Mouse (Mus musculus) T-cell, adult 2 months (primary cell): ENCODE data around the gene Stra6l.

ENCODE experiments used
- DNase-seq: peaks from one replicate; pipeline ENCODE4 v3.0.0; 2022; ENCODE audit warnings: low spot score

The Stra6l gene

DNA sequence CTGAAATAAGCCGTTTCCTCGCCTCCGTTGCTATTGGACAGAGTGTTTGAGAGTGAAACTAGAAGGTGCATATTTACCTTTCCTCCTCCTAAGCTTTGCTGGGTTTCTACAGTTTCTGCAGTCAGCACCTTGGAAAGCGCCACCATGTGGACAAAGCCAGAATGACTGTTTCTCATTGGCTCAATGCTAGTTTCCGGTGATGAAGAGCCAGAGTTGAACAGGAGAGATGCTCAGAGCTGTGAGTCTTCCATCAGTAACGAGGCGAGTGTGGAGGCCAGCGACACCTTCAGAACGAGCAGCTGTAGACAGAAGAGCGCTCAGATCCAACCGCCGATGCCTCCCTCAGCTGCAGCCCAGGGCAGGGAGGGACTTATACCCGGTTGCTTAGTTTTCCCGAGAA, 4.1 kb upstream of the Stra6l start:
- peak; percentile 14 for DNase-seq

DNA sequence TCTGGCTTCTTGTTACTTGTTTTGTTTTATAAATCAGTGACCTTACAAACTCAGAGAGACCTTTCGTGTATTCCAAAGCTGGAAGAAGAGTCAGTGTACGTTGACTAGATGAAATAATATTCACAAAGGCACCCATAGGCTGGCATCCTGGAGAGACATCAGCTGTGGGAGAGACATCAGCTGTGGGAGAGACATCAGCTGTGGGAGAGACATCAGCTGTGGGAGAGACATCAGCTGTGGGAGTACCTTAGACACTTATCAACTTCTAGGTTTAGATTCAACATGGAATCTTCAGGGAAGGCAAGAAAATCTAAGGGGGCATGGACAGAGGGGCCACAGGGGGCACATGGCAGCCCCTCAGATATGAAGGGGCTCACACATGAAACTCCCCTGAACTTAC, 2.2 kb upstream of the Stra6l start:
- DNase-seq, result no peak

DNA sequence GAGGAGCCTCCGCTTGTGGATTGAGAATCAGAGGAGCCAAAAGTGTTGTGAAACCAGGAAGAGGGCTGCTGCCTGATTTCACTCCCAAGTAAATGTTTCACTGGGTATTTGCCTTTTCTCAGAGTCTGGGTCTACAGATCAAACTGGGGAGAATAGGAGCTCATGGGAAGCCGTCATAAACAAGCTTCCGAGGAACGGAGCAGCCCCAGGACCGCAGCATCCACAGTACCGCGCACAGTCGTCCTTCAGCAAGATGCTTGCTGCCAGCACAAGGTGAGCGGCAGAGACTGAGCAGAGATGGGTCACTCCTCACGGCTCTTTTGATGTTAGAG, 327 bp downstream of the Stra6l start:
- DNase-seq, result no peak

DNA sequence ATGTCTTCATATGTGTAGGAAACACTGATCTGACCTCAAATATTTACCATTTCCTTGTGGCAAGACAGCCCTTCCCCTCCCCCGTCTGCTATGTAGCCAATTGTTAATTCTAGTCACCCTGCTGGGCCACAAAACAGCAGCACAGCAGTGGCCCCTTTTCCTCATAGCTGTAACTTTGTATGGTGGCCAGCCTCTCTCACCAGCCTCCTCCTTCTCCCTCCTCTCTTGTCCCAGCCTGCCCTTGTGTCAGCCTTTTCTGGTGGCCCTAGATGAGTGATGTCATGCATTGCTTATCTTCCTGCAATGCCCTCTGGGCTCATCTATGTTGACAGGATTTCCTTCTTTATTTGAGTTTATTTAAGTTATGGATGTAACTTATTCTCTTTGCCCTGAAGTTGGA, 955 bp downstream of the Stra6l start:
- no peak for DNase-seq

DNA sequence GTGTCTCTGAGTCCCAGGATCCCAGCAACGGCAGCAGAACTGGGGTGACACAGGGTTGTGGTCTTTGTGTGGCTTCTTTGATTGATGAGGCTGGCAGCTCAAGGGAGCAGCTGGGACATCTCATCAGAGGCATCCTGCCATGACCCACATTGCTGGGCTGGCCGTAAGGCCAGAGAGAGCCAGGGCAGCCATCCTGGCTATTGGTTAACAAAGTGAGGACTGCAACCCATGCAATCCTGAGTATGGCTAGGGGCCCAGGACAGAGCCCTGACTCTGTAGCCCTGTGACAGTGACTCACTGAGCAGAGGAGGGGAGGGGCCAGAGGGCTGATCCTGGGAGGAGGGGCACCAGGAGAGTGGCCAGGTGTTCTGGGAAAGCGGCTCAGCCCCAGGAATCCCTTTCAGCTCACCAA, 3.2 kb downstream of the Stra6l start:
- no peak for DNase-seq

DNA sequence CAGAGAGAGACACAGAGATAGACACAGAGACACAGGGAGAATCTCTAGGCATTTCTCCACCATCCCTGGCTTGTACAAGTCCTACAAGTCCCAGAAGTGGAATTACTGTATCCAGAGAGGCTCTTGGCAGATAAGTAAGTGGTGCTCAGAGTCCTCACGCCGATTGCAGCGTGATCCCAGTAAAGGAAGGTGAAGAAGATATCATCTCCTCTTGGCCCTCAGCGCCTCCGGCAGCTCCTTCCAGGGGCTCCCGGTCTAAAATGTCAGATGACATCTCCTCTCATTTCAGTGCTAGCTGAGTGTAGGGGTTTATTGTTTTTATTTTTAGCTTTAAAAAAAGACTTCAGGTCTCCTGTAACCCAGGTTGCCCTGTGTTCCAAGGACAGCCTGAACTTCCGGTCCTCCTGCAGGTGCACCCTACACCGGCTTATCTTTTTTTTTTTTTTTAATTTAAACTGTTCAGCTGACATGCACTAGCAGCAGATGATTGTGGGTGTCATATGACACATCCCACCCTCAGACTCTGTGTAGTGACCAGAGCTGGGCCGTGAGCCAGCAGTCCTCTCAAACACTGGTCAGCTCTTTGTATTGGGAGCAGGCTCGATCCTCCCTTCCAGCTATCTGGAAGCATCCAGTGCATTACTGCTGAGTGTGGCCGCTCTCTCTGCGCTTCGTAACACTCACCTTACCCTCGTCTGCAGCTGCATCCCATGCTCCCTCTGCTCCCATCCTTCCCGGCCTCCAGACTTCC, 5.2 kb downstream of the Stra6l start:
- no peak for DNase-seq

DNA sequence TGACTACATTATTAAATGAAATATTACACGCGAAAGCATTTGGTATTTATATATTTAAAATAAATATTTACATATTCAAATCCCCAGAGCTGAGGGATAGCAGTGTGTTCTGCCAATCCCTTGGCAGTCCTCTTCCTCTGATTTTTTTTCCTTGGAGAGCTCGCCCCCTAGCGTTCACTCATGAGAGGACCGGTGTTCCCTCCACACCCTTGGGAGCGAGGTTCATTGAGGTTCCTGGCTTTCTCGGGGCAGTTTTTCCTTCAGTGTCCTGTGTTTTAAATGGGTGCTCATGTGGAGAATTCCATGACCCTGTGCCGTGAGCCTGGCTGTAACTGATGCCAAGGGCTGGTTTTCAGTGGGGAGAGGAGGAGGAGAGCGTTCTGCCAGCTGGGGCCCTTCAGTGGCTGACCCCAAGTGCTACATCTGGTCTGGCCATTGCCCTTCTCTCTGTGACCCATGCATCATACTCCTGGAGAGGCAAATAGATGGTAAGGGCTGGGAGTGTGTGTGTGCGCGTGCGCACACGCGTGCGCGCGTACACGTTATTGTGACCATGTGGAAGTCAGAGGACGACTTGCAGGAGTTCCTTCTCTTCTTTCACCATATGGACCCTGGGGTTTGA, 7.5 kb downstream of the Stra6l start:
- peak; percentile 18 for DNase-seq

DNA sequence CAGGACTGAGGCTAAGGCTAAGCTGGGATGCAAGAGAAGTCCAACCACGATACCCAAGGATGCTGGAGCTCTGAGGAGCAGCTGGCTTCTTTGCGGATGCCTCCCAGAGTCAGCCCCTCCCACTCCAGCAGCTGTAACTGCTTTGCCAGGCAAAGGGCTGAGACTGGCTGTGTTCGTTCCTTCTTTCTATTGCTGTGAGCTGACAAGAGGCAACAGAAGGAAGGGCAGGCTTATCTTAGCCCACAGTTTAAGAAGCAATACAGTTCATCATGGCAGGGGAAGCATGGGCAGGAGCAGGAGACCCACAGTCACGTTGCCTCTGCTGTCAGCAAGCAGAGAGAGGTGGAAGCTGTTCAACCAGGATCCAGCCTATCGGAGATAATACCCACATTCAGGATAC, 12.7 kb downstream of the Stra6l start:
- DNase-seq, result no peak

DNA sequence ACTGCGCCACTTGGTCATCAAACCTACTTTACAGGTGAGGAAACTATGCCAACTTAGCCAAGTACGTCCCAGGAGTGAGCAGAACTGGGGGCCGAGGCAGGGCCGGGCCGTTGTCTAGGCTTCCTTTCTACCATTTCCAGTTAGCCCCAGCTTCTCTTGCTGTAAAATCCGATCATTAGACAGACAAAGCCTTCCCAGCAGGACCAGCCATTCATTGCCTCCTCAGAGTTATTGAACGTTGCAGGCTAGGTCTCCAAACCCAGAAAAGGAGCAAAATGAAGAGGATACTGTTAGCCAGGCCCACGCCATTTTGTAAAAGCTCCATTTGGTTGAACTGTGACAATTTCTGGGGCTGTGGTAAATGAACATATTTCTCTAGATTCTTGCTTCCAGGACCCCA, 19.0 kb downstream of the Stra6l start:
- DNase-seq, result no peak

DNA sequence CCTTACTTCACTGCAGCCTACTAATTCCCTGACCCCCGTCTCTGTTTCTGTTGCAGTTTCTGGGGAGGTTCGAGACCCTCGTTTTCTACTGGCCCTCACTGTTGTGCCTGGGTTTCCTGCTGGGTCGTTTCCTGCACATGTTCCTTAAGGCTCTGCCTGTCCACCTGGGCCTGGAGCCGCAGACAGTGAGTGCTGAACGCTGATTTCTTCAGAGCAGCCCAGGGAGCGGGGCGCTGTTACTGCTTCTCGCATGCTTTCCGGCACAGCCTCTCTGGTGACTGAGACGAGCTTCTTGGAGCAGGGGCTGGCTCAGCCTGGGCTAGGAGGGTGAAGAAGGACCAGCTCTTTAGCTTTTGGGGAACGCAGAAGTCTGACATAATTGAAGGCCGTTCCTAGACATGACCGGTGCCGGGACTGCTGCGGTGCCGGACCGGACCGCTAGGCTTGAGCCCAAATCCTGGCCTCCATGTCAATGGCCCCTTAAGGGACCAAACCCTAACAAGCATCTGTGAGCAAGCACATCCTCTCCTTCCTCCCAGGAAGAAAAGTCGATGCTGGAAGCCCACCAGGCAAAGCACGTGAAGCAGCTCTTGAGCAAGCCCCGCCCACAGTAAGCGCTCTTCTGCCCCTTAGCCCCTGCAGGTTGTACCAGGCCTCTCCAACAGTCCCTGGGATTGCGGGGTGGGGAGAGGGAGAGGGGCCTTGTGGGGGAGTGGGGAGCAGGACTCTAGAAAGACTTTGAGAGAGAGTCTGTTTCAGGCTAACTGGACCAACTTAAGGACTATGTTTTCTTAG, 20.8 kb downstream of the Stra6l start:
- no peak for DNase-seq

DNA sequence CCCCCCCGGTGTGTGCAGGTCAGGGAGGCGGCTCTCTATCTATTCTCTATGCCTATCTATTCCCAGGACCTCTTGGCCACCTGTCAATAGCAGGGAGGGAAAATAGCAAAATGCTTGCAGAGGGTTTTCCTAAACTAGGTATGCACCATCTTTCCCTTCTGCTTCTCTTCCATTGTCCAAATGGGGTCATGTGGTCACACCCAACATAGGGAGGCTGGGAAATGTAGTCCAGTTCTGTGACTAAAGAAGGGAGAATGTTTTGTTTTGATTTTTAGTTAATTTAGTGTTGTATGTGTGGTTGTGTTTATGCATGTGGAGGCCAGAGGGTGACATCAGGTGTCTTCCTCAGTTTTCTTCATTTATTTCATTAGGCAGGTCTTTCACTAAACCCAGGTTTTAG, 23.7 kb downstream of the Stra6l start:
- DNase-seq, result no peak

DNA sequence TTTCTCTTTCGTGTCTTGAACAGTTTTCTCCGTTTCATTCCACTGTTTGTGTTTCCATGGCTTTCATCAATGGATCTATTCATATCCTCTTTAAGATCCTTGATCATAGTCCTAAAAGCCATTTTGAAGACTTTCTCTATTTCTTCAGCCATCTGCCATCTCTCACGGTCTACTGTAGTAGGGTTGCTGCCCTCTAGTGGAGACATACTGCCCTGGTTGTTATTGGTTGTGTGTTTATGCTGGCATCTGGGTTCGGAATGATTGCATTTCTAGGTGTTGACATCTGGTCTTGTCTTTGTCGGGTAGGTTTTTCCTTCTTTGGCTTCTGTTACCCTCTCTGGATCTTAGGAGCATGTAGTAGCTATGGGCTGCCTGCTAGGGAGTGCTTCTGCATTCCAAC, 30.5 kb downstream of the Stra6l start:
- peak; percentile 12 for DNase-seq

DNA sequence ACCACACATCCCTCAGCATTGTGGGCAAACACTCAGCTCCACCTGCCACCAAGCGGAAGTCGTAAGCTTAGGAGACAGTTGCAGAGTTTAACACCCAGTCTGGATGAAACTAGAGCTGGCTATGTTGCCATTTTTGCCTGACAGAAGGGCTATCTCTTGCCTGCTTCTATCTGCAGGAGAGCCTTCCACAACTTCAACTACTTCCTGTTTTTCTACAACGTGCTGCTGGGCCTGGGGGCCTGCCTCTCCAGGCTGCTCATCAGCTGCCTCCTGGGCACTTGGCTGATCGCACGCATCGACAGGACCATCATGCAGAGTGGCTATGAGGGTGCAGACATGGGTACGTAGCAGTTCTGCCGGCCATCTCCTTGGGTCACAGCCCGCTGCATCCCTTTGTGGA, 34.1 kb downstream of the Stra6l start:
- DNase-seq, result no peak

DNA sequence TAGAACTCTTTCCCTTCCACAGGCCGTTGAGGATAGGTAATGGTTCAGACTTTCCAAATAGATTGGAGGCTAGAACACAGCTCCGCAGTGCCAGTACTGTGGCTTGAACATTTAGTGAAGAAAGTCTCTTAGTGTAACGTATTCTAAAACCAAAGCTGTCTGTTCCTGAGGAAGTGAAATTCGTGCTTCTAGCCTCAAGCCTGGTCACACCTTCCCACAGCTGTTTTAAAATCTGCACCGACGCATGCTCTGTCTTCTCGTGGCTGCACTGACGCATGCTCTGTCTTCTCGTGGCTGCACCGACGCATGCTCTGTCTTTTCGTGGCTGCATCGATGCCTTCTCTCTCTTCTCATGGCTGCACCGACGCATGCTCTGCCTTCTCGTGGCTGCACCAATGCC, 34.8 kb downstream of the Stra6l start:
- DNase-seq, result no peak

DNA sequence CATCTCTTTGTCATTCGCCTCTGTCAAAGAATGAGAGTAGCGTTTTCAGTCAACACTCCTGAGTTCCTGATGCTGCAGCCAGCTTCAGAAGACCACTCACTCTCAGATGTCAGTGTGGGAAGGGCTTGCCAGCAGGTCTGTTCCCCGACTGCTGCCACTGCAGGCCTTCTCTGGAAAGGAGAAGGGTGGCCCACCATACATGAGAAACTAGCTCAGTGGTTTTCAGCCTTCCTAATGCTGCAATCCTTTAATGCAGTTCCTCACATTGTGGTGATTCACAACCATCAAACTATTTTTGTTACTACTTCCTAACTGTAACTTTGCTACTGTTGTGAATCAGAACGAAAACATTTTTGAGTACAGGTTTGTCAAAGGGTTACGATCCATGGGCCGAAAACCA, 41.0 kb downstream of the Stra6l start:
- DNase-seq, result no peak

DNA sequence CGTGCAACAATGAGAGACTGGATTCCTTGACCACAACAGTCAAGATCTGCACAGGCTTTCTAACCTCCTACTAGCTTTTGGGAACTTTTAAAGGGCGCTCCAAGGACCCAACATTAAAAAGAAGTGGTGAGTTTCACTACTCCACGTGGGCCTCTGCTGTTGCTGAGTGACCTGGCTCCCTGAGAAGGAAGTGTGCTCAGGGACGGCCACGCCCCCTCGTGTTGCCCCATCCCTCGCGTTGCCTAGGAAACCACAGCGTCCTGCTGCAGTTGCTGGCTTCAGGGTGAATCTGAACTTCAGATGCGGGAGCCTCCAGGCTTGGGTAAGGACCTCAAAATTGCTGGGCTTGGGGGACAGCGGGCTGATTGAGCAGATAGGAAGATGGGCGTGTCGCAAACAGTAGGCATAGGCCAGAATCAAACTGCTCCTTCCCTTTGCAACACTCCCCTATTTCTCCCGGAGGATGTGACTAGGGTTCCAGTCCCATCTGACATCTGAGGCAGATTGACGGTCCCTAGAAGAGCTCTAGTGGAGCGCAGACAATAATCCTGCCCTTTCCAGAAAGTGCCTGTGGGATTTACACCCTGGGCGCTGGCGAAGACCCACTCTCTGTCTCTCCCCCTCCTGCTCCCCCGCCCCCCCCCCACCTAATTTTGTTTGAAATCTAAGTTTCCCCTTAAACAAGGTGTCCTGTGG, 41.8 kb downstream of the Stra6l start, which contains the start of gene Ccdc180:
Ccdc180 (plus strand) TSS at position 238 of the 696 bp plus-strand sequence.
- DNase-seq, result peak; percentile 38

DNA sequence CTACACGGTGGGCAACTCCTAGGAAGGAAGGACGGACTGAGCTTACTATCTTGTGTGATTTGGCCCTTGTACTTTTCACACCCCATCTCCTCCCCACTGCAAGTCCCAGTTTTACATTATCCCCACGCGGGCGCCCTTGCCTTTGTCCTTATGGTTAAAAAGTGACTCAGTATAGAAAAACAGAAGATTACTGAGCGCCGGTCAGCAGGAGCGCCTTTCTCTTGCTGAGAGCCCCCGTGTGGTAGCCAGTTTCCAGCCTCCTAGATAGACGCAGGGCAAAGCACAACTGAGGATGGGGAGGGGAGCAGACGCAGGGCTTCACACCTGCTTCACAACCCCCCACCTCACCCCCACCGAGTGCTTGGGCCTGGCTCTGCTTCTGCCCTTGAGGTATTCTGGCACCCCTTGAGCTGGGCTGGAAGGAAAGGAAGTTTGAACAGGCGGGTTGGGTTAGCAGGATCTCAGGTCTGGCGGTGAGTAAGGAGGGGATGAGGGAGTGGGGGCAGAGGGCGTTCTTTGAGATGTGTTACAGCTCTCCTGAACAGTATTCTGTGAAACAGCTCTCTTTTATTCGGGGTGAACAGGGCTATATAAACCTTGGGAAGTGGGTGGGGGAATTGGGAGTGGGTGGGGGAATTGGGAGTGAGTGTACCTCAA, 48.1 kb downstream of the Stra6l start:
- DNase-seq, result no peak

DNA sequence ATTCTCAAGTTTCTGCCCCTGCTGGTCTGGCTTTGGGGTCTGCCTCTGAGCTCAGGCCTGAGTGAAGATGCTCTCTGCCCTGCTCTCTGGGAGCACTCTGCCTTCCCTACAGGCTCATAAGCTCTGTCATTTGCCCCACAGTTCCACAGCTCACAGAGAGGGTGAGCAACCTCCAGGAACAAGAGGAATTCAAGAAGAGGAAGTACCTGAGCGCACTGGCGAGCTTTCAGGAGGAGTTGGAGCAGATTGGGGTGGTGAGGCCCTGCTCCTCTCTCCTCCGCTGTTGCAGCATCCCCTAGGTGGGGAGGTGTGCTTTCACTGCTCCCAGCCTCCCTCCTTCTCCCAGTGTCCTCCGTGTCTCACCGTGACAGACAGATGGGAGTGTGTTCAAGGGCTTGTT, 49.9 kb downstream of the Stra6l start:
- DNase-seq, result no peak

DNA sequence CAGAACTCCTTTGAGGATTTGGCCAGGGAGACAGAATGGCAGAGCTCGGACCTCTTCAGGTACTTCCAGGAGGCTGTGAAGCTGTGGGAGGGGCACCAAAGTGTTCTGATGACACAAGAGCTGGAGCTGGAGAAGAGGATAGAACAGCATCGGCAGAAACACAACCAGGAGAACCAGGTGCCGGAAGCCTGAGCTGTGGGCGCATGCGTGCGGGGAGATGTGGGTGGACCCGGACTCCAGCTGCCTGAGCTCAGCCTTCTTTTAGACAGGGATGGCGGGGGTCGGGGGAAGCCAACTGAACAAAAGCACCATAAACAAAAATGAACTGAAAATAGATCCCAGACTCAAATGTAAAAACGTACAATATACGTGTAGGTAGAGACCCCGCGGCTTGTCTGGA, 60.8 kb downstream of the Stra6l start:
- DNase-seq, result no peak

DNA sequence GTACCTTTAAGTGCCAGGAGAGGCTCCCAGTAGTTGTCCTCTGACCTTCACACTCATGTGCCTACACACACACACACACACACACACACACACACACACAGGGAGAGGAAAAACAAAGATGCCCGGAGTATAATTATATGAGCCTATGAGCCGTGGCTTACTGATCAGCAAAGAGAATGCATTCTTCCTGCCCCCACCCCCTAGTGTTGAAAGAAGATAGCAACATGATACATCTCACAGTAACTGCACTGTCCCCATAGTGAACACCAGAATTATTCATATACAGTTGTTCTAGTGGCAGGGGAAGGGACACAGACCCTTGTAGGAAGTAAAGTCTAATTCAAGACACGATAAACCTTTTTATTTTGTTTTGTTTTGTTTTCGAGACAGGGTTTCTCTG, 61.5 kb downstream of the Stra6l start:
- no peak for DNase-seq

DNA sequence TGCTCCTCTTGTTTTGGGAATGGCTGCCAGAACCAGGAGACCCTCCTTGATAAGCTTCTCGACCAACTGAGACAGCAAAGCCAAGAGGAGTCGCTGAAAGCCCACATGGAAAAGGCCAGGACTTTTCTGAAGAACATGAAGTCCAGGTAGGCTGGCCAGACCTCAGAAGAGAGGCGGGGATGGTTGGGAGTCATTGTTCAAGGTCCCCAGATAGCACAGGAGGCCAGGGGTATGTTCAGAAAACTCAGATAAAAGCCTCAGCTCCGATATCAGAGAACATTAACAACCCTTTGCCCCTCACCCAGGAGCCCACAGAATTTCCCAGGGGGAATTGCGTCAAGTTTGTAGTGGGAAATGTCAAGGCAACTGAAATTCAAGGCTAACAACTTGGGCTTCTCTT, 62.8 kb downstream of the Stra6l start:
- DNase-seq, result no peak

DNA sequence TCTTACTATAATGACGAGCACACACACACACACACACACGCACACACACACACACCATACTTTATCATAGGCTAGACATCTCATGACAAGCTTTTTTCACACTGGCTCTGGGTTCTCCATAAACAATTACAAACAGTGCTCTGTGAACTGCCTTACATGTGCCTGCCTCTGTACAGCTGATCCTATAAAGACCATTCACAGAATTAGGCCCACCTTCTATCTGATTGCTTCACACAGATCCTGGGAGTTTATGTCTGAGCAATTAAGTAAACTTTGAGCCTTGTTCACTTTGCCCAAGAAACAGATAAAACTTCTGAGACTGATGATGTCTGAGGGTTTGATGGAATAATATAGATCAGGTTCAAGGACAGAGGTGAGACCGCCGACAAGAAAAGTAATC, 63.4 kb downstream of the Stra6l start:
- no peak for DNase-seq
